In the genomic region with DNA sequence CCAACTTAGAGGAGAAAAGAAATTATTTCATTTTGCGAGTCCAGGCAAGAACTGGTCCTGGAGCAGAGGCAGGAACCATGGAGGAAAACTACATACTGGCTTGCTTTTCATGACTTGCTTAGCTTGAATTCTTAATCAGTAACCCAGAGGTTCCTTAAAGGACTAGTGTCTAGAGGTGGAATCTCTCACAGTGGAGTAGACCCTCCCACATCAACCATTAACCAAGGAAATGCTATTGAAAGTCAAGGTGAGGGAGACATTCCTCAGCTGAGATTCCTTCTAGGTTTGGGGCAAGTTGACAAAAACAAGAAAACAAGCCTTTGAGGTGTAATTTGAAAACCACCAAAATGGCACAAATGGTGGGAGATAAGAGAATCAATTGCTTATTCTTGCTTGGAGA, we compare ENCODE assay signal across 8 mouse cellular contexts. TPM values are rescaled to one million over a fixed set of nuclear protein-coding genes. Genes with fewer than 3 reads are reported as not detected.
DNase-seq lines count a peak whose midpoint lies in the region; ATAC-seq lines count a peak whose summit lies in the region.

A gene (minus strand): TSS at position 119 of the 400 bp plus-strand sequence.

- H3K4me3 ChIP-seq in lung, embryonic 16.5 days (ENCODE audit: low read length): no peak within 1 kb of the TSS
- no peak within 1 kb of the TSS for H3K4me3 ChIP-seq in embryonic facial prominence, embryonic 13.5 days
- no peak within 1 kb of the TSS for H3K4me3 ChIP-seq in heart, embryonic 15.5 days
- no peak within 1 kb of the TSS for H3K4me3 ChIP-seq in midbrain, embryonic 14.5 days (replicated peaks; ENCODE audit: low read depth, low read length)

- no peak within 1 kb of the TSS for H3K9ac ChIP-seq in lung, embryonic 16.5 days (ENCODE audit: low read length)
- H3K9ac ChIP-seq in embryonic facial prominence, embryonic 13.5 days: no peak within 1 kb of the TSS
- H3K9ac ChIP-seq in heart, embryonic 15.5 days: no peak within 1 kb of the TSS
- H3K9ac ChIP-seq in midbrain, embryonic 14.5 days (replicated peaks; ENCODE audit: low read length): no peak within 1 kb of the TSS

- H3K27ac ChIP-seq in lung, embryonic 16.5 days (ENCODE audit: low read length): no peak within 1 kb of the TSS
- no peak within 1 kb of the TSS for H3K27ac ChIP-seq in embryonic facial prominence, embryonic 13.5 days
- H3K27ac ChIP-seq in heart, embryonic 15.5 days: no peak within 1 kb of the TSS
- no peak within 1 kb of the TSS for H3K27ac ChIP-seq in midbrain, embryonic 14.5 days (replicated peaks; ENCODE audit: low read depth, low read length)

- no peaks in the 10 kb centered on the region for H3K27me3 ChIP-seq in lung, embryonic 16.5 days (ENCODE audit: control insufficient read depth, insufficient read depth, low read depth, low read length)
- H3K27me3 ChIP-seq in embryonic facial prominence, embryonic 13.5 days: no peaks in the 10 kb centered on the region
- no peaks in the 10 kb centered on the region for H3K27me3 ChIP-seq in heart, embryonic 15.5 days
- H3K27me3 ChIP-seq in midbrain, embryonic 14.5 days (ENCODE audit: control insufficient read depth, insufficient read depth, low read length): no peaks in the 10 kb centered on the region

- no peaks in the 10 kb centered on the region for H3K9me3 ChIP-seq in lung, embryonic 16.5 days (ENCODE audit: control insufficient read depth, low read length)
- 0 out of 2 replicates have a peak, but pooled peaks cover 5% of the 10 kb centered on the region for H3K9me3 ChIP-seq in embryonic facial prominence, embryonic 13.5 days
- H3K9me3 ChIP-seq in heart, embryonic 15.5 days (replicated peaks): peaks cover 5% of the 10 kb centered on the region; the same call in 1 of the 2 replicates
- no peaks in the 10 kb centered on the region for H3K9me3 ChIP-seq in midbrain, embryonic 14.5 days (ENCODE audit: control insufficient read depth, low read length)

- no peak within 1 kb of the TSS for H3K4me2 ChIP-seq in lung, embryonic 16.5 days (ENCODE audit: low read depth, low read length)
- H3K4me2 ChIP-seq in embryonic facial prominence, embryonic 13.5 days: no peak within 1 kb of the TSS
- H3K4me2 ChIP-seq in heart, embryonic 15.5 days: no peak within 1 kb of the TSS
- no peak within 1 kb of the TSS for H3K4me2 ChIP-seq in midbrain, embryonic 14.5 days (ENCODE audit: low read length)

- DNase-seq in lung, postnatal 25 days (ENCODE audit: low spot score): no peak
- DNase-seq in layer of hippocampus, postnatal 25 days (ENCODE audit: extremely low spot score in 1 of 2, low spot score in 1 of 2): no peak
- no peak for DNase-seq in midbrain, embryonic 14.5 days
- DNase-seq in cerebellum, adult 8-10 months: no peak

- 73% methylated on average over 1 of the region's 1 CpGs for WGBS in lung, embryonic 16.5 days
- 75% methylated on average over 1 of the region's 1 CpGs for WGBS in embryonic facial prominence, embryonic 13.5 days
- 79% methylated on average over 1 of the region's 1 CpGs for WGBS in heart, embryonic 15.5 days
- WGBS in midbrain, embryonic 14.5 days: 86% methylated on average over 1 of the region's 1 CpGs

- ATAC-seq in lung, embryonic 16.5 days (ENCODE audit: low read depth): no peak
- ATAC-seq in embryonic facial prominence, embryonic 13.5 days (ENCODE audit: insufficient number of reproducible peaks, insufficient read depth, low FRiP score, low TSS enrichment, low read depth): no peak
- ATAC-seq in heart, embryonic 15.5 days (replicated peaks; ENCODE audit: insufficient number of reproducible peaks, insufficient read depth, low FRiP score, low read depth): no peak
- ATAC-seq in midbrain, embryonic 14.5 days (ENCODE audit: low FRiP score, low TSS enrichment): no peak
- no peak for ATAC-seq in cerebellum, adult (ENCODE audit: insufficient number of reproducible peaks, low FRiP score, low TSS enrichment)

- H3K36me3 ChIP-seq in lung, embryonic 16.5 days (ENCODE audit: control insufficient read depth, insufficient read depth, low read length): no peaks in the 10 kb centered on the region
- no peaks in the 10 kb centered on the region for H3K36me3 ChIP-seq in embryonic facial prominence, embryonic 13.5 days
- no peaks in the 10 kb centered on the region for H3K36me3 ChIP-seq in heart, embryonic 15.5 days
- H3K36me3 ChIP-seq in midbrain, embryonic 14.5 days (ENCODE audit: control insufficient read depth, insufficient read depth, low read length): no peaks in the 10 kb centered on the region

- H3K4me1 ChIP-seq in lung, embryonic 16.5 days (replicated peaks; ENCODE audit: control insufficient read depth, insufficient read depth, low read length): no peaks in the 10 kb centered on the region
- H3K4me1 ChIP-seq in embryonic facial prominence, embryonic 13.5 days: no peaks in the 10 kb centered on the region
- H3K4me1 ChIP-seq in heart, embryonic 15.5 days (replicated peaks): no peaks in the 10 kb centered on the region
- no peaks in the 10 kb centered on the region for H3K4me1 ChIP-seq in midbrain, embryonic 14.5 days (ENCODE audit: control insufficient read depth, insufficient read depth, low read length)

RNA-seq across cellular contexts. Expression of the gene that starts here (rescaled TPM):
- 326 and 342 TPM in 2 replicates for polyA plus RNA-seq in lung, embryonic 16.5 days (2015; fragmentation: Nextera tagmentation; extraction: Ambion mirVana)
- polyA plus RNA-seq in embryonic facial prominence, embryonic 13.5 days (2015; fragmentation: Nextera tagmentation; extraction: Ambion mirVana): 176 and 190 TPM in 2 replicates
- polyA plus RNA-seq in heart, embryonic 15.5 days (2015; fragmentation: Nextera tagmentation; extraction: Ambion mirVana): 171 and 190 TPM in 2 replicates
- total RNA-seq in layer of hippocampus, postnatal 25 days (2021): 100 to 1,000 TPM in 1 of 2 experiments, 10 to 100 TPM in 1; 86.4 to 103 TPM
- polyA plus RNA-seq in midbrain, embryonic 14.5 days (2014; fragmentation: Nextera tagmentation; extraction: Ambion mirVana): 210 and 212 TPM in 2 replicates
